Mouse (Mus musculus): ENCODE data around the gene Abca13.
"Not testable (repeated sequence)": the region's sequence is repeated elsewhere in the genome, so short reads cannot be mapped to it uniquely, and the experiment has no call there.

Abca13 gene

DNA sequence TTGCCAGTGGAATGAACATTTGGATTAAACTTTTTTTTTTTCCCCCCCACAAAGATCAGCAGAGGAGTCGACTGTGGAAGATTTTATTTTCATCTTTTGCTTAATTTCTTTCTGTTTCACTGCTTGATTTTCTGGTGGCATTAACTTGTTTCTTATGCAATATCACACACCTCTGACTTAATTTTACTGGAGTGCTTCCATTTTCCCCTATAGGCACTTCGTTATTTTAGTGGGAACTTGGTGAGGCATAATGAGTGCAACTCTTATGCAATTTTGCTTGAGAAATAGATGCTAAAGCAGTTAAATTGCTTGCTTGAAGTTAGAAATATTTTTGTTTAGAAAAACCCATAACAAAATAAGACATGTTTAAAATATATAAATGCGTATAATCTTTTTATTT is 94.0 kb downstream of the Abca13 start:
- DNase-seq (ENCODE audit: low read depth, low spot score), result no peak

DNA sequence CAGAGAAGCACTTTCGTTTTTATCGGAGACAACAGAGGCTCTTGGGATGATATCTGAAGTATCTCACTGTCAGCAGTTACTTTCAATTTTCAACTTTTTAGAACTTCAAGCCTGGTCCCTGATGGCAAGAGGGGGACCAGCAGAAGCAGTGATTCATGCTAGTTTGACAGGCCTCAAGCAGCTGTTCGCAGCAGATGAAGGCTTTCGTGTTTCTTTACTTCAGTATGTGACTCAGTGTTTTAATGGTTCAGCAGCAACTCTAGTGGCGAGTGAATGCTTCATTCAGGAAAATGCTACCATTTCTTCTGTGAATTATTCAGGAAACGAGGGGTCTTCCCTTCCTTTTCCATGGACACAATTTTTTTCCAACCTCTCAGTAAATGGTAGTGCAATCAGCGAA is 99.4 kb downstream of the Abca13 start:
- no peak for DNase-seq (ENCODE audit: low read depth, low spot score)

DNA sequence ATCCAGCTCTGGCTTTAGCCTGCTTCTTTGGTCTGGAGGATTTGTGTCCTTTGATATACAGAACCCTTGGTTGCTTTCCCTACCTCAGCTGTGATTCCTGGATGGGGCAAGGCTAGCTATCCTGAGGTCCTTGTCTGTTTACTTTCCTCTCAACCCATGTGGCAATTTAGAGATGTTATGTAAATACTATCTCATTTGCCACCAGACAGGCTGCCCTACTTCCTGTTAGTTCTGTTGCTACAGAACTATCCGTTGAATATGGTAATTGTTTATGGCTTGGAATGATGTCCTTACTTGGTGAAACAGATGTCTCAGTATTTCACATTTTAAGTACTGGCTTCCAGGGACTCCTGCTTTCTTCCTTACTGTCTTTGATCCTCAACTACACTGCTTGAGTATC is 107.9 kb downstream of the Abca13 start:
- no peak for DNase-seq (ENCODE audit: low read depth, low spot score)

DNA sequence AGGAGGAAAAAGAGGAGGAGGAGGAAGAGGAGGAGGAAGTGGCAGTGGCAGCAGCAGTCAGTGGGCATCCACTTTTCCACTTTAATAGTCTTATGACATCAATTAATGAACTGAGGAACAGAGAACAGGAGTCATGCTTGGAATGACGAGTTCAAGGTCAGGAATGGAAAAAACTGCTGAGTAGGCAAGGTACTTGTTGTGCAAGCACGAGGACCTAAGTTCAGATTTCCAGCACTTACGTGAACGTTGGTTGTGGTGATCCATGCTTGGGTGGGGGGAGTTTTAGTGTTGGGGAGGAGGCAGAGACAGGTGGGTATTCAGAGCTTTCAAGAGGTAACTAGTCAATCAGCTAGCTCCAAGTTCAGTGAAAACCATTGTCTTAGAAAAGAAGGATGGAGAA is 113.7 kb downstream of the Abca13 start:
- DNase-seq (ENCODE audit: low read depth, low spot score), result no peak

DNA sequence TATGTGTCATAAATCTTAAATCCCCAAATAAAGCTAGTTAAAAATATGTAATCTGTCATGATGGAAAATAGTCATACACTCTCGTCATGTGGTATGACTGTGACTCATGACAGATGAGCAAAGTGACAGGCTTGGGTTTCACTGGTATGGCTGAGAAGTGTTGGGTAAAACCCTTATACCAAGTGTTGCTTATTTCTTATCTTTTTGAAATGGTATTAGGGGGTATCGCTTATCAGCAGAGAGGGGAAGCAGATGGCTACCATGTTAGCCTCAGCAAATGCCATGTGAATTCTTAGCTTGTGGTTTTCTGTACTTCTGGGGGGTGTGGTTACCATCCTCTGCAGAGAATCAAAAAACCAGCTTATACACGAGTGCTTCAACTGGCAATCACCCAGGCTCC is 124.8 kb downstream of the Abca13 start:
- DNase-seq (ENCODE audit: low read depth, low spot score), result no peak

DNA sequence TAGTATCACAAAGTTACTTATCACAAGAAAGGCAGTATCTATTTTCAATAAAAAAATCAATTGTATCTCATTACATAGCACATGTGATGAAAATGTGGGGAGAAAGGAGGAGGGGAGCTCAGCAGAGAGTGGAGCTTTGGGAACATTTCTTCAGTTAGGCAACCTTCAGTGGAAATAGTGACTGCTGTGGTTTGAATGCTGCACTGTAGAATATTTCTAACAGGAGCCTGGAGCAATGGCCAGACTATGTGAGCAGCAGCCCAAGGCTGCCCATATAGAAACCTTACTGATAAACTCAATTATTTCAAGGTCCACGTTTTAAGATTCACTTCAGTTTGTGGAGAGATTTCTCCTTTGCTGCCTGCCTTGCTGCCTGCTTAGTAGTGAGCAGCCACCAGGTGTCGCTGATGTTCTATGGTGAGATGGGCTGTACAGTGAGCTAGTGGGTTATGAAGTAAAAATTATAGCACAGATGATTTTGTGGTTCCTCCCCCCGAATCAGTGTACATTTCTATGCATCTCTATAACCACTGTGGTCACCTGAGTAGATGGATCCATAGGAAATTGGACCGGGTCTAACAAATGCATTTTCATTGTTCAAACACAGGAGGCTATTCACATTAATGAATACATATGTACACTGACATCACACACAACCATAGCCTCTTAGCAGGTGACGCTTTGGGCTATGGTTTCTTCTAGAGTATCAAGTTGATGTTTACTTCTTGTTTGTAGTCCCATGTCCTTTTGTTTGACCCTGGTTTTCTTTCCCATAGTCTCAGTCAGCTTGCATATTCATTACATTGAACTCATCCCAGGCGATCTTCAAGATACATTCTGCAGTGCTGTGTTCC is 125.6 kb downstream of the Abca13 start:
- DNase-seq (ENCODE audit: low read depth, low spot score), result peak; percentile 14

DNA sequence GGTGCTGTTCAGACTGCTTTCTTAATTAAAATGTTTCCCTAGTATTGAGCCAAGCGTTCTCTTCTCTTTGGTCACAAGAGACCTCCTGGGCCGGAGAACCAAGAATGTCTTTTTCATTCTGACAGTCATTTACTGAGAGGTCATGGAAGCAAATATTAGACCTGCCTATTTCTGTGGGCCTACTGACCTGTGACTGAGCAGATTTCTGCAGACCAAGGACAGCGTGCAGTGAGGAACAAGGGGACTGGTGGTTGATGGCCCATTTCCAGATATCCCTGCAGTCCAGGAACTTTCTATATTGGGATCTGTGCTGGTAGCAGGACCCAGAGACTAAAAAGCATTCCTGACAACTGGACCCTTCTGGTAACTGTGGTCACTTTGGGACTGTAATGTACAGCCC is 146.4 kb downstream of the Abca13 start:
- no peak for DNase-seq (ENCODE audit: low read depth, low spot score)

DNA sequence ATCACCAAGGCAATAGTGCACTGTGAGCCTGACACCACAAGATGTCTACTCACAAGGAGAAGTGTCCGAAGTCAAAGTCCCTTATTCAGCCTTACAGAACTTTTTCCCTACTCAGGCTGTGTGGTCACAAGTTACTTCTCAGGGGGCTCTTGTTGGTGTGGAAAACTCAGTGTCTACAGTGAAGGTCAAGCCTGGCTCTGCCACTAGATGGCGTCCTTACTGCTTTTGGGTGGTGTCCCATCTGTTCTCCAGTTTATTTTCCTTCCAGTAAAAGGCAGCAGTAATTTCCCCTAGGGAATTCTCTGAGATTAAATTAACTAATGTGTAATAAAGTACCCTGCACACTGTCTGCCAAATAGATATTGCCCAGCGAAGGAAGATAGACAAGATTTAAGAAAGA is 156.0 kb downstream of the Abca13 start:
- no peak for DNase-seq (ENCODE audit: low read depth, low spot score)

DNA sequence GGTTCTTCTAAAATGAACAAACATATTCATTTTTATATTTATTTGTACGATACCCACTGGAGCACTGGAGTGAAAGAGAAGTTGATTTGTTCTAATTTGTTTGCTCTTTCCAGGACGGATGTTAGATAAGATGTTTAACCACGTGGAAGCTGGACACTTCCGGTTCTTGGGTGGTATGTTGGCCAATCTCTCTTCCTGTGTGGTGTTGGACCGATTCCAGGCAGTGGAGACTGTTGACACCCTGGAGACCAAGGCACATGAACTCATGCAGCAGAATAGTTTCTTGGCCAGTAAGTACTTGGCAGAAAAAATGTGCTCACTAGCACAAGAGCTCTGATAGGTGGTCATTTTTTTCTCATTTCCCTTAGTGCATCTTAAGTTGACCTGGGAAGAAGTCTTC is 181.4 kb downstream of the Abca13 start:
- no peak for DNase-seq (ENCODE audit: low read depth, low spot score)

DNA sequence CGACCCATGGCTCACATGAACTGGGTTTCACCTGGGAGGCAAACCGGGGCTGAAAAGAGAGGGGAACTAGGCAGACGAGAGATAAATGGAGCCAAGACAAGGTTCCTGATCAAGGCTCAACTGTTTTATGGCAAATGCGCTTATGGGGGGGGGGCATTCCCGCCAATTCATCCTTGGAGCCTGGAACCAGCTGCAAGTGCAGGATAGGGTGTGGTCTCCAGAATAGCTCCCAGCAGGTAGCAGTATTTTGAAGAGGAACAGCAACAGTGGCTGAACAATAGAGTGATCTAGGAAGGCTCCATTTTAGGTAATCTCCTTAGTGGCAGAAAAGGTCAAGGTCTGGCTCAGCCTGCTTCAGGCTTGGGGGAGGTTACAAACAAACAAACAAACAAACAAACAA is 182.7 kb downstream of the Abca13 start:
- not testable (repeated sequence) for DNase-seq (ENCODE audit: low read depth, low spot score)

DNA sequence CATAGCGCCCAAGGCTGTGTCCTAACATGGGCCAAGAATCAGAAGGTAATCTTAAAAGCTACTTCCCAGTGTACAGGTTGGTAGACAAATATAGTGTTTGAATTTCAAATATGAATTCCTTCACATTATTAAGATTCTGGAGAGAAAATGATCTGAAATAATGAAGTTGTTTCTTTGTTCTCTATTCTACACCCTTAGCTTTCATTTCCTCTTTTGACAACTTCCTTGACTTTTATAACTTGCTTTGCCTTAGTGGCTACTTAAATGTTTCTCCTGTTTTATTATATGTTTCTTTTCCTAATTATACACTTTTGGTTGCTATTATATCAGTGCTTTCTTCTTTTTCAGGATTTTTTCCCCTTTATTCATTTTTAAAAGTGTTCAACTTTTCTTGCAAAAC is 196.8 kb downstream of the Abca13 start:
- DNase-seq (ENCODE audit: low read depth, low spot score), result no peak

DNA sequence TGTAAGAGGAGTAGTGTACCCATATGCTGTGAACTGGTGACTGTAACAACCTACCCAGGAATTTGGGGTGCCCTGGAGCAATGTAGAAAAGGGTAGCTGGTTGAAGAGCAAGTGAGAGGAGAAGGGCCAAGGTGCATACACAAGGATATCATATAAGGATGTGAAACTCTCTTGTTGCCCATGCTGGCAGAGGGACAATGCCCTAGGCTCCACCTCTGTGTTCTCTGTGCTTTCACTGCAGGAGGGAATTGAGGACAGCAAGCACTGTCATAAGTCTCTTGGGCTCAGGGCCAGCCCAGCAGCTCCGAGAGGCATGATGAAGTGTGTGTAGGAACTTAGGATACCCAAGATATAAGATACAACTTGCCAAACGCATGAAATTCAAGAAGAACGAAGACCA is 225.2 kb downstream of the Abca13 start:
- no peak for DNase-seq (ENCODE audit: low read depth, low spot score)

DNA sequence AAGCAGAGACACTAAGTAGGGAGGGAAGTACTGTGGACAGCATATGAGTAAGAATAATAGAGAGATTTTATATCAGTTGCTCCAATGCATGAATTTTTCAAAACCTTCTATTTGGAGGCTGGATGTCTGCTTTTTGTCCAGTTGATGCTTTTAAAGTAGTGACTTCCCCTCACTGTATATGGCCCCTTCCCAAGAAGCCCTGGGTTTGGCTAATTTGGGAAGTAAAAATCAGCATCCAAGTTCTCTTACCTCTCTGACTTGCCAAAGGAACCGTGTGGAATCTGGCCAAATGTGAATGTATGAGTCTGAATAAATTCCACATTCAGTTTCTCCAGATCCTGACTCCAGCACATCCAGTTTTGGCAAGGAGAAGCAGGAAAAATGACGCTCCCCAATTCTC is 228.5 kb downstream of the Abca13 start:
- DNase-seq (ENCODE audit: low read depth, low spot score), result no peak

DNA sequence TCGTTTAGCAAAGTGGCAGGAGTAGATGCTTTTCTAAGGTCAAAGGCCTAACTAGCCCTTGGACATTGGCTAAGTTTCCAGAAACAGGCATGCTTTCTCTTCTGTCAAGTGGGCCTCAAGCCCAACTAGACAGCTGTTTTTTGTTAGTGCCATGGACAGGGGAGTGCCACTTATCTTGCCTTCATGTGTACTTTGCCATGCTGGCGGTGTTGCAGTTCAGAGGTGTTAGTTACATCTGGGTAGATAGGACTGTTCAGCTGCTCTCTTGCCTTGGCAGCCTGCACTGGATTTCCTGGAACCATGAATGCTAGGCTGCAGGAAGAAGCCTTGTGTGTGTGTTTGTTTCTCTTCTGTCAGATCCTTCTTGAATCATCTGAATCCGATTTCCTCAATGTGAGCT is 235.7 kb downstream of the Abca13 start:
- no peak for DNase-seq (ENCODE audit: low read depth, low spot score)

DNA sequence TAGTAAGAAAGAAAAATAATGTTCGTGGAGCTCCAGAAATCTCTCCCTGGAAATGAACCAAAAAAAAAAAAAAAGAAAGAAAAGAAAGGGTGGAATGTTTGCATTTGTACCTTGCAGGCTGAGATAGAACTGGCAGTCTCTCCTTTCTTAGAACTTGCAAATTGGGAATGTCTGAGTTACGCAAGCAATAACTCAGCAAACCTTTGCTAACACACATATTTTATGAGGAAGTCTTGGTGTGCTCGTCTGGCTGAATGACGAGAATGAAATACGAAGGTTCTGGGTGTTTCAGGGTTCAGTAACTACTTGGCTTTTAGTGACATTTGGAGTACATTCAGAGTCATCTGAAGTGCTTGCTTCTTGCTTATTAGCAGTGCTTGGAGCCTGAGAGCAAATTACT is 241.1 kb downstream of the Abca13 start:
- no peak for DNase-seq (ENCODE audit: low read depth, low spot score)

DNA sequence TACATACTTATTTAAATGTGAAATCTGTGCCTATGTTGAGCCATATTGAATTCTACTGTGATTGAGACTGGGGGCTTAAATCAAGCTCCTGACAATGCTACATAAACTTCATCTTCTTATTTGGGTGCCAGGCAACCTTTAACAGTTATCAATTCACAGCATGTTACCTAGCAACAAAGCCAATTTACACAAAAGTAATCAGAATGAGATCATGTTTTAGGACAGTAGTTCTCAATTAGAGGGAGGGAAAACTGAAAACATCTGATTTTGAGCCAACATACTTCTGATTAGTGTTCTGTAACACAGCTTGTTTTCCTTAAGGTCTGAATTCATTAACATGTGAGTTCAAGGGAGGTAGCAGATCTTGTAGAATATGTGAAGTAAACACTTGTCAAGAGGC is 244.9 kb downstream of the Abca13 start:
- DNase-seq (ENCODE audit: low read depth, low spot score), result no peak

DNA sequence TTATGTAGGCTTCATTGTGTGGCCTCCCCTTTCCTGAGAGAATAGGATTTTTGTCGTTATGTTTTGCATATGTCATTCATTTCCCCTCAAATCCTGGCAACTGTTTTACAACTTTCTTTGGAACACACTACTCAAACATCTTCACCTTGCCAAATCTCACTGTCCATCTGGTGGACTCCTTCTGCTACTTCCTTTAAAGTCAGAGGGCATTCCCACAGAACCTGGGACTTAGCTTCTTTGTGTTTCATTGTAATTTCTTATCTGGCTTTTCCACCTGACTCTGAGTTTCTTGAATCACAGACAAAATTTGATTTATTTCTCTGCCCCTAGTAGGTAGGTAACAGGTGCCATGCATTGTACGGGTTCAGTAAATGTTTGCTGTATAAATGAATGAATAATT is 248.0 kb downstream of the Abca13 start:
- no peak for DNase-seq (ENCODE audit: low read depth, low spot score)

DNA sequence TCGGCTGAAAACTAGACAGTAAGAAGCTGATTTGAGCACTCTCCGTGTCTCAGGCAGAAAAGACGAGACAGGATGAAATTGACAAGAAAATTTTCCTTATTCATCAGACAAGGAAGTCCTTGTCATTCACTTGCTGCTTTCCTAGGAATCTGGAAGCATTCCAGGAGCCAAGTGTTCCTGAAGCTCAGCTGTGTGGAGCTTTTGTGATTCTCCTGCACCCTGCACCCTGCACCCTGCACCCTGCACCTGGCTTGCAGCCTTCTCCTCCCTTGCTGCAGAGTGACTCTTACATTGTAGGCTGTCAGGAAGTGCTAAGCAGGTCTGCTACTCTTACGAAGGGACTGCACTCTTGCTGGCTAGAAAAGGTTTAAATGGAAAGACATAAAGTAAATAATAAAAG is 249.4 kb downstream of the Abca13 start:
- no peak for DNase-seq (ENCODE audit: low read depth, low spot score)

DNA sequence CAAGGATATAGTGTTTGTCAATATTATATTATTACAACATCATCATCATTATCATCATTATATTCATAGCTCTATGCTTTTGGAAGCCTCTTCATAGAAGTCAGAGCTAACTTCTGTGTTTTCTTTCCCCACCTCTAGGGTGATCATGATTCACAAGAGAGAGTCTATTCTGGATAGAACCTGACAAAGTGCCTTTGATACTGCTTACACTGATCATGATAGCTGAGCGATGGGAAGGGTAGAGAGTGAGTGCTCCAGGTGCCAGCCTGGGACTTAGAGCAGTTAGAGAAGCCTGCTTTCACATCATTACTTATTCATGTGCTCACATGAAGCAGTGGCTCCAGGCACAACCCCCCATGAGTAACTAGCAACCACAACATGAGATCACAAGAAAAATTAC is 280.7 kb downstream of the Abca13 start:
- DNase-seq (ENCODE audit: low read depth, low spot score), result no peak

DNA sequence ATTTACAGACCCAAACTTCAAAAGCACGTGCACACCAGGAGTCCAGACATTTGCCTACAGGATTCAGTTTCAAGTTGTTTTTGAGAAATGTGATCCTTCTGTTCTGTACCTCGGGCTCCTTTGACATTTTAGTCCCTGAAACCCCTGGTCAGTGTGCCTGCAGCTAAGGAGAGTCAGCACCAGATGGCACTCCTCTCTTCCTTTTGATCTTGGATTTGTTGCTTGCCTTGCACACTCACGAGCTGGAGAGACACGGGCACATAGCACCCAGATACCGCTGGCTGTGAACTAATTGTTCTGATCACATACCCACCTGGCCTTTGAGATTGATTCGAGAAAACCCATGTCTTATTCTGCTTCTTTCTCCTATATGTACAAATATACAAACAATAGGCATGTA is 289.8 kb downstream of the Abca13 start:
- DNase-seq (ENCODE audit: low read depth, low spot score), result no peak

DNA sequence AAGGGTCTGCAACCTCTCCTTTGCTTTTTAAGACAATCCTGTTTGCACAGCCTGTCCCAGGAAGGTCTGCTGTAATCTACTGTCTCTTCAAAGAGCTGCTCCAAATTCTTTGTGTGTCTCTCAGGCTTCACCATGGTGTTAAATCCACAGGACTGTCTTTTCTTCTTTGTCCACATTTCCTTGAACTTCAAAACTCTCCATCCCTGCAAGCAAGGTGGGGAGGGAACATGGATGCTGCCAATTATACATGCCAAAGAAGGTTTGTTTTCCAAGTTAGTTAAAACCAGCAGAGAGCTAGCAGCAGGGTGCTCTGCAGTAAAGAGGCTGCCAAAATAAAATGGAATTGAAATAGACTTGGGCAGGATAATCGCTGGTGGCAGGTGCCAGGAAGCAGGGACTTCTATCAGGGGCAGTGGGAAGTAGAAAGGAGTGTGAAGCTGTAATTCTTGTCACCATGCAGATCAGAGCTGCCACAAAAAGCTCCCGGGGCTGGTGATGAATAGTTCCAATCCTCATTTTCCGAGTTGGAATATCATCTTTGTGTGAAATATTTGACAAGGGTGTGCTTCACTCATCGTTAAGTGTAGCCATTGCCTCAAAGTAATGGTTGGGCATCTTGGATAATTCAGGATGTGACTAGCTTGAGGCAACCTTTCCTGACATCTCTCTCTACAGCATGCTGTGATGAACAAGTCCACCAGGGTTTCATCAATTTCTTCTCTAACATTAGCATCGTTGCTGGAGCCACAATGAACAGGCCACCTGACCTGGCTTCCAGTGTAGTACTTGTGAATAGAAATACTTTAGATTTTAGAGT is 308.8 kb downstream of the Abca13 start:
- no peak for DNase-seq (ENCODE audit: low read depth, low spot score)

DNA sequence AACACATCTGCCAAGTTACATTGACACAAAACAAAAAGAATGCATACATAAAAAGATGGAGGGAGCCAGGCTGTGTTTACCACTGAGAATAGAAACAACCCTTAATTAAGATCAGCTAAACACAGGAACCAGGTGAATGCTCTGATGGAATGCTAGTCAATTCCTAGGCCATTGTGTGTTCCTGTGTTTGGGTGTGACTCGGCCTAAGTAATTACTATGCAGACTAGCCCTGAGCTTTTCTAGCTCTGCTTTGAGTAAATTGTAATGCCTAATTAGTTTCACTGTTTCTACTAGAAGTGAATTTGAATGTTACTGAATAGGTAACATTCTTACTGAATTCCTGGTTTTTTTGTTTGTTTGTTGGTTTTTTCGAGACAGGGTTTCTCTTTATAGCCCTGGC is 323.2 kb downstream of the Abca13 start:
- not testable (repeated sequence) for DNase-seq (ENCODE audit: low read depth, low spot score)

DNA sequence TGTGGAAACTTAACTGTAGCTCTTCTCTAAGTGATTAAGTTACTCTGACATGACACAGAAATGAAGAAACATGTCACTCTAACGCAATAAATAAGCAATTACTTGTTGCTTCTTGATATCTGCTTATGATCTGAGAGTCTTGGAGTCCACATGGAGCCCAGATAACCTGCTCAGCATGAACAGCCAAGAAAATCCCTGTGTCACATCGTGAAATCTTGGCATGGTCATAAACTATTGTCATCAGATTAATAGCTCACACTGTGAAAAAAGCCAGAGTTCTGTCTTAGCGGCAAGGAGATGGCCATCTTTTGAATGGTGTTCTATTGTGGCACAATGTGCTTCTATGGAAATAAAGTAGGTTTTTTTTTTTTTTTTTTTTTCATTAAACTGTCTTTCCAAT is 336.8 kb downstream of the Abca13 start:
- no peak for DNase-seq (ENCODE audit: low read depth, low spot score)

All from CD4-positive helper T cell, adult 2 months (primary cell).